Mouse (Mus musculus) cortical plate, adult 2 months (tissue): ENCODE results near the gene Armc8. TPM values are rescaled to one million over a fixed set of nuclear protein-coding genes. Genes with fewer than 3 reads are reported as not detected.

Source experiments
- H3K27ac ChIP-seq: fragments of 200-500 bp; 2 replicates; pipeline ENCODE4 v1.5.1; 2012; ENCODE audit warnings: low read length, control low read depth, inconsistent platforms; ENCODE audit not compliant: insufficient read depth
- H3K4me1 ChIP-seq: fragments of 200-500 bp; 2 replicates; pipeline ENCODE4 v1.6.1; 2011; ENCODE audit warnings: low read length; ENCODE audit not compliant: control insufficient read depth, insufficient read depth
- H3K4me3 ChIP-seq: fragments of 200-500 bp; 2 replicates; pipeline ENCODE4 v1.5.1; 2011; ENCODE audit warnings: mild to moderate bottlenecking, low read length, control low read depth; ENCODE audit not compliant: insufficient read depth
- CTCF ChIP-seq: fragments of 200-500 bp; IDR thresholded peaks from 2 replicates; pipeline ENCODE4 v1.5.1; 2011; ENCODE audit warnings: mild to moderate bottlenecking, control low read depth, low read length; ENCODE audit not compliant: insufficient read depth; ENCODE audit errors: extremely low read depth
- POLR2A ChIP-seq: fragments of 200-500 bp; IDR thresholded peaks from 2 replicates; pipeline ENCODE4 v1.6.1; 2011; ENCODE audit warnings: mild to moderate bottlenecking, low read length, control low read depth; ENCODE audit not compliant: insufficient read depth; ENCODE audit errors: extremely low read depth
- polyA plus RNA-seq: library from polyadenylated mRNA; depleted of rRNA; stranded (reverse); fragments of >200 nt; gene quantifications from 2 replicates; pipeline ENCODE4 v1.2.3, GENCODE M21; 2012

Gene Armc8
- polyA plus RNA-seq, 1 experiment, result 51.3 TPM

GRCm38 (mm10) chr9:99437781-99438565 is 130.7 kb downstream of the Armc8 start:
- H3K27ac ChIP-seq, result no peak overlapping the region
- H3K4me3 ChIP-seq, result 0 out of 2 replicates have a peak overlapping the region, but pooled peaks have one; percentile 94
- TF ChIP-seq CTCF, result no peak
- no peak for TF ChIP-seq POLR2A
- peaks cover 17% of the 10 kb centered on the region for H3K4me1 ChIP-seq

GRCm38 (mm10) chr9:99437031-99437764 is 131.5 kb downstream of the Armc8 start, which contains the start of gene Mras:
TSS of gene Mras (minus strand) at chr9:99437381.
- TF ChIP-seq POLR2A (0 out of 2 replicates have a peak, but pooled peaks have one; percentile 18), CTCF (no peak)
- peaks cover 17% of the 10 kb centered on the region for H3K4me1 ChIP-seq
- H3K4me3 ChIP-seq, result peak within 1 kb of the TSS; percentile 94
- peak within 1 kb of the TSS; percentile 88 for H3K27ac ChIP-seq

GRCm38 (mm10) chr9:99436182-99437030 is 132.3 kb downstream of the Armc8 start:
- TF ChIP-seq POLR2A, result no peak
- no peak for TF ChIP-seq CTCF
- peak overlapping the region; percentile 94 for H3K4me3 ChIP-seq
- peak overlapping the region; percentile 88 for H3K27ac ChIP-seq
- peaks cover 12% of the 10 kb centered on the region for H3K4me1 ChIP-seq

DNA sequence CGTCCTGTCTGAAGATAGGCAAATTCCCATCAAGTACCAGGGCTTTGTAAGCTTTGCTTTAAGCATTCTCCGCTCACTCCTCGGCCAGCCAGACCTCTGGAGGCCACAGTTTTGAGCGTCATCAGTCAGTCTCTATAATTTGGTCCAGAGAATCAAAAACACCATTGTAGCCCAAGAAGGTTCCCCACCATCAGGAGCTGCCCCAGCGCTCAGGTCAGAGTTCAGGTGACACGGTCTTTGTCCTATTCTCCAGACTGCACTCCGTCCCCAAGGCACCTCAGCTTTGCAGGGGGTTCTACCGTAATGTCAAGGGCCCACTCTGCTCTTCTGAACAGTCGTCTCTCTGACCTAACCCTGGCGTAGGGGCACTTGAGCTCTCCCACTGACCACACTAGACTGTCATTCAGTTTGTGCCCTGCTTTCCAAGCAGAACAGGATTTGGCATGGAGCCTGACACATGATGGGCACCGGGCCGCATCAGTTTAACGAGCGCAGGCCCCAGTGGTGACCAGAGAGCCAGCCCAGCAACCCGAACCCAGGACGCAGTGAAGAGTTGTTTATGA is 133.0 kb downstream of the Armc8 start:
- TF ChIP-seq CTCF (no peak), POLR2A (no peak)
- peak overlapping the region; percentile 88 for H3K27ac ChIP-seq
- peak overlapping the region; percentile 94 for H3K4me3 ChIP-seq
- H3K4me1 ChIP-seq, result peaks cover 12% of the 10 kb centered on the region

GRCm38 (mm10) chr9:99434892-99435618 is 133.6 kb downstream of the Armc8 start:
- peak overlapping the region; percentile 88 for H3K27ac ChIP-seq
- no peak for TF ChIP-seq CTCF
- TF ChIP-seq POLR2A, result peak; percentile 94
- H3K4me3 ChIP-seq, result peak overlapping the region; percentile 94
- H3K4me1 ChIP-seq, result peaks cover 14% of the 10 kb centered on the region

- TF ChIP-seq POLR2A, result no peak
- no peak for TF ChIP-seq CTCF
- peak overlapping the region; percentile 70 for H3K27ac ChIP-seq
- H3K4me1 ChIP-seq, result peaks cover 22% of the 10 kb centered on the region
- H3K4me3 ChIP-seq, result no peak overlapping the region
These were observed 136.2 kb downstream of the Armc8 start for GRCm38 (mm10) chr9:99432478-99432877.

DNA sequence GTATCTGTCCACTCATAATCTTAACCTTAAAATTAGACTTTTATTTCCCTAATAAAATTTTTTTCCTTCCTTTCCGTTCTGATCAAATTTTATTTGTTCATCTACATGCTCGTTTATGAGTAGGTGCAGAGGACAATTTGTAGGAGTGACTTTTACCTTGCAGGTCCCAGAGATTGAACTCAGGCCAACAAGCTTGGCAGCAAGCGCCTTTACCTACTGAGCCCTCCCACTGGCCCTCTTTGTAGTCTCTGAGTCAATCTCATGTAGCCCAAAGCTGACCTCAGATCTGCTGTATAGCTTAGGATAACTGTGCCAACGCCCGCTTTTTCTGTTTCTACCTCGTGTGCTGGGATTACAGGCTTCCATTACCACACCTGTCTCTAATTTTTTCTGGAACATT is 136.7 kb downstream of the Armc8 start:
- no peak for TF ChIP-seq CTCF
- no peak for TF ChIP-seq POLR2A
- Histone ChIP-seq H3K4me3 (no peak overlapping the region), H3K4me1 (peaks cover 22% of the 10 kb centered on the region), H3K27ac (no peak overlapping the region)

DNA sequence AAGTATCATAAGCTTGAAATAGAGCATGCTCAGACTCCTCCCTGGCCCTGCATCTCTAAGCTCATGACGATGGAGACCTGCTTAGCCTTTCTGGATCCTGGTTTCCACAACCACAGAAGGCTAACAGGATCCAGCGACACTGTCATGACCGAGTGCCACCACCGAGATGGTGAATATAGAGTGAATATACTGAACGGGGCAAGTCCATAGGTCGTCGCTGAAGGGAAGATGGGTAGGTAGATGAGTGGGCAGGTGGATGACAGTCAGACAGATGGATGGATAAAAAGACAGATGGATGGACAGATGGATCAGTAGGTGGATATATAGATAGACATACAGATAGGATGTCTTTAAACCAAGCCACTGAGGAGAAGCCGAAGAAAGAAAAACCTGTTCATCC is 137.4 kb downstream of the Armc8 start:
- TF ChIP-seq POLR2A, result no peak
- no peak for TF ChIP-seq CTCF
- no peak overlapping the region for H3K4me3 ChIP-seq
- H3K4me1 ChIP-seq, result peaks cover 24% of the 10 kb centered on the region
- peak overlapping the region; percentile 41; the same call in 1 of the 2 replicates for H3K27ac ChIP-seq
